Mouse (Mus musculus): ENCODE results near the gene Atp4a.
"Not testable (repeated sequence)": the region's sequence is repeated elsewhere in the genome, so short reads cannot be mapped to it uniquely, and the experiment has no call there.

The Atp4a gene

DNA sequence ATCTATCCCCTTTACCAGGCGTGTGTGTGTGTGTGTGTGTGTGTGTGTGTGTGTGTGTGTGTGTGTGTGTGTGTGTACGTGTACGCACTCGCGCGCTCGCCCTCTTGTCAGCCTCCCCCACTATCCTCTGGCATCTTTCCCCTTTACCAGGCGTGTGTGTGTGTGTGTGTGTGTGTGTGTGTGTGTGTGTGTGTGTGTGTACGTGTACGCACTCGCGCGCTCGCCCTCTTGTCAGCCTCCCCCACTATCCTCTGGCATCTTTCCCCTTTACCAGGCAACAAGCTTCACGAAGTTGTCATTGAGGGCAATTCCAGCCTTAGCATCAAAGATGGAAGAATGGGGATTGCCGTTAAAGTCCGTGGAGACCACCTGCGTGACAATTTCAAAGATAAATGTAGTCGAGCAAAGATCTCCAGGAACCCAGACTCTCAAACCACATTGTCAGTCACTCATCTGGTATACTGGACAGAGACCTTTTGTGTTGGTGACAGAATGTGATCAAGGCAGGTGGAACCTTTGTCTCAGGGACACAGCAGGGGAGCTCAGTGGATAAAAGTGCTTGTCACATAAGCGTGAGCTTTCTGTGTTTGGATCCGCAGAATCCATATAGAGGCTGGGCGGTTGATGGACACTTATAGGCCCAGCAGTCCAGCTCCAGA lies 18.2 kb downstream of the Atp4a start:
- not testable (repeated sequence) for DNase-seq

- DNase-seq: no peak
Observed at GRCm38 (mm10) chr7:30736211-30736610, 24.2 kb downstream of the Atp4a start.

DNA sequence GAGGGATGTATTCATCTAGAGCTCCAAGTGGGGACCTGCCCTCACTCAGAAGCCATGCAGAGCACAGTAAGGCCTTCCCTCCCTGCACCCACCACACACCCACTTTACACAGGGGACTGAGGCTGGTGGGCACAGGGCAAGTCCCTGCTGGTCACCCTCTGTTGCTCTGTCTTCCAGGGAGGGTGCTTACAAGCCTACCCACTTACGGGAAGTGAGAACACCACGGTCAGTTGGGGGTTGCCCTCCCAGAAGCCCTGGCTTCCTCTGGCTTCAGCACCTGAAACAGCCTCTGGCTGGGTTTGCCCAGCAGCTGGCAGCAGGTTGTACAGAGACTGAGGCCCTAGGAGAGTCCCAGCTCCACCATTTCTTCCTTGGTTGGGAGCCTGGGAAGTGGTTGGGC lies 30.6 kb downstream of the Atp4a start:
- DNase-seq: not testable (repeated sequence)

DNA sequence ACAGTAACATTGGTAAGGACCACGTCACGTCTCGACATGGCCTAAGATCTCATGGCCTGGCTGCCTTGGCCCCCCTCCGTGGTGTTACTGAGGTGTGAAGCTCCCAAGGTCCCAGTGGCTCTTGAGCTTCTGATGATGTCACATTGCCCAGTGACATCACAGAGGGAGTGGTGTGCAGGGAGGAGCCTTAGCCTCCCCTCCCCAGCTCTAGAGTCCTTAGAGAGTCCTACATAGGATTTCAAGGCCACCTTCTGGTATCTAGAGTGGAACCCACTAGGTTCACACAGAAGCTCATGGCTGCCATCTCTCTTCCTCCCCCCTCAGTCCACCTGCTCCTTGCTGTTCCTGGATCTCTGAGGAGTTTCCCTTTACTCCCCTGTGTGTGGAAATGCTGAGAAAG lies 31.6 kb downstream of the Atp4a start, which contains the start of gene Gapdhs:
Gene Gapdhs, minus strand, starts transcription at position 65 of the 400 bp plus-strand sequence.
- not testable (repeated sequence) for DNase-seq

DNA sequence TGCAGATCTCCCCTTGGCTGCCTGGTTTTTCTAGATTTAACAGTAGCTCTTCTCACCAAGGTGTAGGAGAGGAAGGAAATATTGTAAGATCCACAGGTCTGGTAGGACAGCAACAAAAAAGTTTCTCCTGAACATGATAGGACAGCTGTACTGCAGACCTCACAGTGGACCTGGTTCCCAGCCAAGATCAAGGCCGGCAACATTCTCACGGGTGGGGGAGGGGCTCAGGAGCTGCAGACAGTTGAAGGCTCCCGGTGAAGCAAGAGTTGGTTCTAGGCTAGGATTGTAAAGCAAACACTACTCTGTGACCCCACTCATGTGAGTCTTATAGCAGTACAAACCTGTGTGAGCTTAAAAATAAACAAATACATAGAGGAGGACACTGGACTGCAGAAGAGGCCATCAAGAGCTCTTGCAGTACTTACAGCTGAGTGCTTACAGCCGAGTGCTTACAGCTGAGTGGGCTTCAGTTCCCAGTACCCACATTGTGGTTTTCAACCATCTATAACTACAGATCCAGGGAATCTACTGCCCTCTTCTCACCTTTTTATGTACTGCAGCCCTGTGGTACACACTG lies 32.1 kb downstream of the Atp4a start:
- DNase-seq: peak; percentile 56 to 59

- DNase-seq: no peak
Observed at GRCm38 (mm10) chr7:30747525-30748204, 35.7 kb downstream of the Atp4a start.

- DNase-seq: no peak
Observed at GRCm38 (mm10) chr7:30749824-30750606, 38.0 kb downstream of the Atp4a start.

DNA sequence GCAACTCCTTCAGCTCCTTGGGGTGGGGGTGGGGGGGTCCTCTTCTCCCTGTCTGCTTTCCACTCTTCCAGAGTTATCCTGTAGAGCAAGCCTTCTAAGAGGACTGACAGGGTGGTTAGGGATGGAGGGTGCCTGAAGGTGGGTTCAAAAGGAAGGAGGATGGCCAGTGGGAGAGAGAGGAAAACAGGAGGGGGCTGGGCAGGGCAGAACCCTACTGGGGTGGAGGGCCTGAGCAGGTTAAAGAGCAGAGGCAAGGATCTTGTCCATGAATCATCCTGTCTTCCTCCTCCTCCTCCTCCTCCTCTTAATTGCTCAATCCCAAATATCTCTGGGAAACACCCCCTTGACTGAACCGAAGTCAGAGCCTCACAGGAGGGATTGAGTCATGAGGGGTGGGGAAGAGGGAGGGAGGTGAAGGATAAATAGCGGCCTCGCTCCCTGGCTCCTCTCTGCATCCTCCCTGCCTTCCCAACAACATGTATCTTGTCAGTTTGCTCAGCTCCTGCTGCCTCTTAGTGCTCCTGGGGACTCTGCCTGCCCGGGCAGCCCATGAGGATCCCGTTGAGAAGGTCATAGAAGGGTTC lies 39.2 kb downstream of the Atp4a start, which contains the start of gene Sbsn:
Gene Sbsn, plus strand, starts transcription at position 386 of the 584 bp plus-strand sequence.
- no peak for DNase-seq

DNA sequence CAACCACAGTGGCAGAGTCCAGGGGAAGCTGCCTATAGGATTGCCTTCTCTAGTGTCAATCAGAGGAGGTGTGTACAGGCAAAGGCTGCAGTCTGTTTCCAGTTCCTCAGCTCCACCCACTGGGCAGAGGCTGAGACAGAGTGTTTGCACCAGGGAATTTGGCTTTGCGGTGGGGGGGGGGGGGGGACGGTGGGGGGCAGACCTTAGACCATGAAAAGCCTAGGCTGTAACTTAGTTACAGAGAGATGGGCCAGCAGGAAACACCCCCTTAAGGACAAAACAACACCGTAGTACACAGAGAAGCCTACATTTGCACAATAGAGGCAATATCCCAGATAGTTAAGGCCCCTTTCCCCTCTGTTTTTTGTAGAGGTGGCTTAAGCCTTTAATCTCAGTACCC lies 45.0 kb downstream of the Atp4a start:
- DNase-seq: no peak

DNA sequence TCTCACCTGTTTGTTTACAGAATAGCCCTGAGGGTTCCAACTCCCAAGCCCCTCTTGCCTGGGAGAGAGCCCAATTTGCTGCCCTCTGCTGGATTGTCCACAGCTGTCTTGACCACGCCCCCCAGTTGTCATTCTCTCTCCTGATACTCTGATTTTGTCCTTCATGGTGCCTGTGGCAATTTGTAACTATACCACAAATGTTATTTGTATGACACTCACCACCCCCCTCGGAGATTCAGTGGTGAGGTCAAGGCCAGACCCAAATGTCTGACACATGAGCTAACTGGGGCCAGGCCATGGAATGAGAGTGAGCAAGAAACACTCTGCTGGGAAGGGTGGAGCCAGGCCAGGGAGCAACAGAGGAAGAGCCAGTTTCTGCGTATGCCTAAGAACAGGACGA lies 46.8 kb downstream of the Atp4a start:
- DNase-seq: peak; percentile 55 to 58

DNA sequence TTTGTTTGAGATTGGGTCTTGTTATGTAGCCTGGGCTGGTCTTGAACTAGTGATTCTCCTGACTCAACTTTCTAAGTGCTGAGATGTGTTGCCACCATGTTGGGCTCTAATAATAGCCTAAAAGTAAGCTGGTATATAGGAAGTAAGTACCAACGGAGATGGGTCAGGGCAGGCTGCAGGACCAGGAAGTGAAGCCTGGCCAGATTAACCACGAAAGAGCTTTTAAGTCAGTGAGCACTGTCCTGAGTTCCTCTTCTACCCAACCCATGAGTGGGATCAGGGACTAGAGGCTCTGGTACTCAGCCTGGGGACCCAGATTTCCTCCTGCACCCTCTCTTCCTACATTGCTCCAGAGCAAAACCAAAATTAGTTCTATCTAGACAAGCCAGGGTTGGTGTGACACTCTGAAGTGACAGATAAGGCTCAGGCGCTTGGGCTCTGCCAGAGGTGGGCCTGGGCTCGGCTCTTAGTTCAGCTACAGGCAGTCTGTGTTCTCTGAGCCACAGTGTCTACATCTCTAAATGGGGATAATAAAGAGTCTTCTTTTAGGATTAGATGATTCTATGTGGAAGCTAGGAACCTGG lies 49.9 kb downstream of the Atp4a start:
- DNase-seq: no peak

DNA sequence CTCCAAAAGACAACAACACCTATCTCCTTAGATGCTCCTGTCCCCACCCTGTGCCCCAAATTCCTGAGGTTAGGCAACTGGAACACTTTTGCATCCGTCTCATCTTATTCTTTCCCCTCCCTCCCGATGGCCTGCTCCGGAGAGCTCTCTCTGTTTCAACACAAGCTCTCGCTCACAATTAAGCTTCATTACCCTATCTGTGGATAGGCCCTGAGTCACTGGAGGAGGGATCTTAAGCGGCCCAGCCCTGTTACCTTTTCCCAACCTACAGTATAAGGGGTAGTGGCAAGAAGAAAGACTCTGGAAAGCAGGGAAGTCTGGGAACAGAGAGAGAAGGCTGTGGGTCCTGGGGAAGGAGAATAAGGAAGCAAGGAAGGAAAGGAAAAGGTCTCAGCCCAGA lies 51.4 kb downstream of the Atp4a start, which contains the start of gene Dmkn:
Gene Dmkn, plus strand, starts transcription at position 301 of the 400 bp plus-strand sequence.
- DNase-seq: no peak

GRCm38 (mm10) chr7:30765173-30765572 lies 53.2 kb downstream of the Atp4a start:
- DNase-seq: no peak

DNA sequence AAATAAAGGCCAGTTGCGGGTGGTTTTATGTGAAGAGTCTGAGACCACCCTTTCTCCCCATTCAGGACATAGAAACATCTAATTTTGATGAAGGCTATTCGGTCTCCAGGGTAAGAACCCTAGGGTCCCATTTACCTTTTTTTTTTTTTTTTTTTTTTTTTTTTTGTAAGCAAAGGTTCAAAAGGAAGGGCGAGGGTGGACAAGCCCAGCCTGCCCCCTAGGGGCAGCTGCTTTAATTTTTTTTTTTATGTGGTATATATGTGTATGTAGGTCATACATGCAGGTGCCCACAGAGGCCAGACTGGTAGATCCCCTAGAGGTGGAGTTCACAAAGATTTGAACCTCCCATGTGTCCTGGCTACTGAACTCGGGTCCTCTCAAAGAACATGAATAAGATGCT lies 54.4 kb downstream of the Atp4a start:
- DNase-seq: no peak

DNA sequence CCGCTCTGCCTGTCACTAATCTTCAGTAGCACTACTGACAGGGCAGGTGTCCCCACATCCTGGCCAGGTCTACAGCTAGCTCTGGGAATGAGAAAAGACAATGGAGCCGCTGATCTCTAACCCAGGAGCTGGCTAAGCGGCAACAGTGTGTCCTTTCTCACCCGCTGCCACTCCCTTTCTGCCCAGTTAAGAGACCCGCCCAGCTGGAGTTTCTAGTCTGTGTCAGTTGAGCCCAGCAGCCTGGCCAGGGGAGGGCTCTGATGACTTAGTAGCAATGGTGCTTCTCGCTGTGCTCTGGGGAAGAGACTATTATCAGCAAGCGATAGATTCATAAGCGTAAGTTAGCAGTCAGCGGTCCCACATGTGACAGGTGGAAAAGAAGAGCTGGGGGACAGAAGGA lies 57.2 kb downstream of the Atp4a start:
- DNase-seq: no peak
